Mouse (Mus musculus) B cell, adult 2 months (primary cell): ENCODE data around the gene Mgrn1.

Experiments
- DNase-seq, 2 experiments: peaks; one replicate each; pipeline ENCODE4 v3.0.0; 2022

Gene Mgrn1

GRCm38 (mm10) chr16:4879101-4879707, 6.8 kb upstream of the Mgrn1 start:
- peak; percentile 72 to 76 for DNase-seq

- peak; percentile 87 to 88 for DNase-seq
Observed at GRCm38 (mm10) chr16:4879708-4880124, 6.3 kb upstream of the Mgrn1 start.

- DNase-seq: peak; percentile 96 to 97
Observed at GRCm38 (mm10) chr16:4880136-4880825, 5.8 kb upstream of the Mgrn1 start, which contains the start of gene Ubald1. Ubald1 (minus strand) TSS chr16:4880315.

GRCm38 (mm10) chr16:4881400-4882351, 4.4 kb upstream of the Mgrn1 start:
- DNase-seq: peak; percentile 14 to 27

GRCm38 (mm10) chr16:4884930-4885329, 1.1 kb upstream of the Mgrn1 start:
- no peak for DNase-seq

- no peak for DNase-seq
Observed at GRCm38 (mm10) chr16:4886690-4887020, 606 bp downstream of the Mgrn1 start.

- no peak for DNase-seq
Observed at GRCm38 (mm10) chr16:4890201-4890709, 4.2 kb downstream of the Mgrn1 start.

- DNase-seq: no peak
Observed at GRCm38 (mm10) chr16:4892171-4892570, 6.1 kb downstream of the Mgrn1 start.

- no peak for DNase-seq
Observed at GRCm38 (mm10) chr16:4894201-4894908, 8.3 kb downstream of the Mgrn1 start.

GRCm38 (mm10) chr16:4896249-4897027, 10.4 kb downstream of the Mgrn1 start:
- no peak for DNase-seq

- DNase-seq: no peak
Observed at GRCm38 (mm10) chr16:4897146-4897730, 11.2 kb downstream of the Mgrn1 start.

GRCm38 (mm10) chr16:4898881-4899280, 12.8 kb downstream of the Mgrn1 start:
- peak; percentile 82 to 86 for DNase-seq

- DNase-seq: no peak
Observed at GRCm38 (mm10) chr16:4899711-4900110, 13.7 kb downstream of the Mgrn1 start.

GRCm38 (mm10) chr16:4901167-4901566, 15.1 kb downstream of the Mgrn1 start:
- DNase-seq: no peak

GRCm38 (mm10) chr16:4902390-4902789, 16.3 kb downstream of the Mgrn1 start:
- no peak for DNase-seq

GRCm38 (mm10) chr16:4903491-4904102, 17.5 kb downstream of the Mgrn1 start:
- no peak for DNase-seq

- DNase-seq: no peak
Observed at GRCm38 (mm10) chr16:4904878-4905277, 18.8 kb downstream of the Mgrn1 start.

GRCm38 (mm10) chr16:4905591-4905990, 19.5 kb downstream of the Mgrn1 start:
- DNase-seq: no peak

GRCm38 (mm10) chr16:4906559-4906958, 20.5 kb downstream of the Mgrn1 start:
- no peak for DNase-seq

- no peak for DNase-seq
Observed at GRCm38 (mm10) chr16:4907386-4907785, 21.3 kb downstream of the Mgrn1 start.

- DNase-seq: peak; percentile 75 to 79
Observed at GRCm38 (mm10) chr16:4907972-4908371, 21.9 kb downstream of the Mgrn1 start.
